Mouse (Mus musculus) 3T3-L1 (cell line): Measurements from ENCODE around the gene Ndufaf2.

Source experiments
- DNase-seq: peaks from one replicate; pipeline ENCODE4 v3.0.0-alpha.2; 2015; ENCODE audit warnings: low read depth, low spot score

Gene Ndufaf2

DNA sequence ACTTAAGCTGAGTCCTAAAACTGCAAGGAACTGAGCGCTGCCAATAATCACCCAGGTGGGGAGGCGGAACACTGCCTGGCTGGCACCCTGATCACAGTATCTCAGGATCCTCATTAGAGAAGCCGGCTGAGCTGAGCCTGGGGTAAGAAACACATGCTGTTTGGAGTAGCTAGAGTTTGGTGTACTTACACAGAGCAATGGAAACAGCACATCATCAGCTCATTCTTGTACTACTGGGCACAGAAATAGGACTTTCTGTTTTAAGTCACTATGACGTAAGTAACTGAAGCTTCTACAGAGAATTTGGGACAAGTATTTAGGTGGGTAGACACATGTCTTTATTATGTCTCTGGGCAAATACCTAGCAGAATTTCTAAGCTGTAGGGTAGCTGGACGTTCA, 72.4 kb downstream of the Ndufaf2 start:
- no peak for DNase-seq

DNA sequence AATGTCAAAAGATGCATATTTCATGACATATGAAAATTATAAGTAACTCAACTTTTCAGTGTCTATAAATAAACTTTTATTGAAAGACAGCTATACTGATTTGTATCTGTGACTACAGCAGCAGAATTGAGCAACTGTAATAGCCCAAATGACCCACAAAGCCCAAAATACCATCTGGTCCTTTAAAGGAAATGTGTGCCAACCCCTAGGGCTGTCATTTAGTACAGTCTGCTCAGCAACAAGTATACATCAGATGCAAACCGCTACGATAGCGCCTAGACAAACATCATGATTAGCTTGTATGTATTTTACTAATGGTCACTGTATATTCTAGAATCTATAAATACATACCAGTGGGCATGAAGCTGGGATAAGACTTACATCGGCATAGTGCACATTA, 74.3 kb downstream of the Ndufaf2 start:
- no peak for DNase-seq

DNA sequence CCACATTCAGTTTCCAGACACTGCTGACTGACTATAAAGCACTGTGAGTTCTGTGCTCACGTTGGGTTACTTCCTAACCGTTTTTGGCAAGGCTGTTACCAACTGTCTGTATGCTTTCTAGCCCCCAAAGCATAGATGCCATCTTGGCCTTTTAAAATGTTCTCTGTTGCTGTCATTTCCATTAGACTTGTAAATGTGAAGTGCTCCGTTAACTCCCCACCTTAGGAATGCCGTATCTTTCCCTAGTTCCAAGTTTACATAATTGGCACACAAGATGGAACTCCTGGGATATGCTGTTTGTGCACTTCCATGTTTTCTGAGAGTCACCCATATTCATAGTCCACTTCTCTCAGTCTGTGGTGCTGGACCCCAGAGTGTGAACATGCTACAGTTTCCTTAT, 80.5 kb downstream of the Ndufaf2 start:
- no peak for DNase-seq

DNA sequence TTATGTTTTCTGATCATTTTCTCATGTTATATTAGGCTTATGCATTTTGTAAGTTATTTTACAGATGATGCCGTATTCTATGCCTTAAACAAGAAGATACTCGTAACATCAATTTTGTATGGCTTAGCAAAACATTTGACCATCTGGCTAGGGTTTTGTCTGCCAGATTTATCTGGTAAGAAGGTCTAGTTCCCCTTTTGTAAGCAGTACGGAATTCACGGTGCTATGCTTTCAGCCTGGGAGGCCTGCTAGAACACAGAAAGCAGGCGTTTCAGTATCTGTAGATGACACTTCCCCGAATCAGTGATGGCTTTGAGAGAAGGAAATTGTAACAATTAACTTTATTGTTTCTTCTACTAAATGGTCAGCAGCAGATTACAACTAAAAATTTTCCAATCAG, 80.9 kb downstream of the Ndufaf2 start:
- no peak for DNase-seq

DNA sequence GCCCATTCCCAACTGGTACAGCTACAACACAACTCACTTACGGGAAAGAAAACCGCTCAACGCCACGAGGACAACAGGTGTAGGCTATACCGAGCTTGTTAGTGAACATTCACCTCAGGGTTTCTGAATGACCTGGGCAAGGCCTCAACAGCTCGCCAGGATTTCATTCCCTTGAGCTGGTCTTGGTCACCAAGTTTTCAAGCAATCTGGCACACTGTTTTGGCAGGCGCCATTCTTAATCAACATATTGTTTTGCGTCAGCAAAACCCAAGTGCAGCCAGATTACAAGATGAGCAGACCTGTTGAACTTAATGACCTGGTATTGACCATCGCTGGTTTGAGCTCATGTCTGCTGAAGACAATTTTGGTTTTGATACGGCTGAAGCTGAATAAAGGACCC, 88.3 kb downstream of the Ndufaf2 start:
- DNase-seq = no peak

DNA sequence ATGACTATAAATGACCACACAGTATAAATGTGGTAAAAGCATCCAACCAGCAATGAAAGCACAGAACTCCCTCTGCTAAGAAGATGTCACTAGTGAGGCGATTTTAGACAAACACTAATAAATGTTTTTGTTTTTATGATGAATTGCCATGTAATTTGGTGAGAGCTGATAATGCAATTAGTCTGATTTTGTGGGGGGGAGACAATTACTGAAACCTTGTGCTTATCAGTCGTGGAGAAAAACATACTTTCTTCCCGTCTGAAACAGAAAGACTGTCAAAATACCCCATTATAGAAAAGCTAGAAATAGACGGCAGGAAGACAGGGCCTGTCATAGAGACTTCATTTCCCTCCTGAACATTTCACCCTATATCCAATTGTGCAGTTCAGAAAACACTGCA, 89.3 kb downstream of the Ndufaf2 start:
- no peak for DNase-seq

DNA sequence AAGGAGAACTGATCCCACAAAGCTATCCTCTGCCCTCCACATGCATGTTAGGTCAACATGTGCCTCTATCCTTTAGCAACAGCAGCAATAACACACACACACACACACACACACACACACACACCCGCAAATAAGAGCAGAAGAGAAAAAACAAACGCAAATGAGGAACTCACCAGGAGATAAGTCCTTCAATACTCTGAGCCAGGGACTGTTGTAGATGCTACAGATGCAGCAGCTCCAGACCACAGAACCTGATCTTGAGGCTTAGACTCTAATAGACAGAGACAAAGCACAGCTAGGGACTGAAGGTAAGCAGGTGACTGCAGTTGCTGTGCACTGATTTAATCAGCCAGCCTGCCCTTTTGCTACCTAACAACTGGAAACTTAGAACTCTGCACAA, 92.4 kb downstream of the Ndufaf2 start:
- no peak for DNase-seq

DNA sequence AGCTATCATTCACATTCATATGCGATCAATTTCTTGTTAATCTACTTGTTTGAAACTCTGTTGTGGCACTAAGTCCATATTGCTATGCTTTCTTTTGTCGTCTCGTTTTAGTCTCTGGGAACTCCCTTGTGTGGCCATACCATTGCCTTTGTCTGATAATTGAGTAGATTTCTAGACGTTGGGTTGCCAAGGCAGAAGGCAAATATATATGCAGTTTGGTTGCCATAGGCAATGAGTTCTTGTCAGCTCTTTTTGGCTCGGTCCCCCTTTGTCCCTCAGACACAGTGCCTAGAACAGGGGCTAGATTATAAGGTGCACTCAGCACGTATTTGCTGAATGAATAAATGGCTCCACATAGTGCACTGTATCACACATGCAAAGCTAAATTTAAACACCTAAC, 94.1 kb downstream of the Ndufaf2 start:
- DNase-seq = no peak

DNA sequence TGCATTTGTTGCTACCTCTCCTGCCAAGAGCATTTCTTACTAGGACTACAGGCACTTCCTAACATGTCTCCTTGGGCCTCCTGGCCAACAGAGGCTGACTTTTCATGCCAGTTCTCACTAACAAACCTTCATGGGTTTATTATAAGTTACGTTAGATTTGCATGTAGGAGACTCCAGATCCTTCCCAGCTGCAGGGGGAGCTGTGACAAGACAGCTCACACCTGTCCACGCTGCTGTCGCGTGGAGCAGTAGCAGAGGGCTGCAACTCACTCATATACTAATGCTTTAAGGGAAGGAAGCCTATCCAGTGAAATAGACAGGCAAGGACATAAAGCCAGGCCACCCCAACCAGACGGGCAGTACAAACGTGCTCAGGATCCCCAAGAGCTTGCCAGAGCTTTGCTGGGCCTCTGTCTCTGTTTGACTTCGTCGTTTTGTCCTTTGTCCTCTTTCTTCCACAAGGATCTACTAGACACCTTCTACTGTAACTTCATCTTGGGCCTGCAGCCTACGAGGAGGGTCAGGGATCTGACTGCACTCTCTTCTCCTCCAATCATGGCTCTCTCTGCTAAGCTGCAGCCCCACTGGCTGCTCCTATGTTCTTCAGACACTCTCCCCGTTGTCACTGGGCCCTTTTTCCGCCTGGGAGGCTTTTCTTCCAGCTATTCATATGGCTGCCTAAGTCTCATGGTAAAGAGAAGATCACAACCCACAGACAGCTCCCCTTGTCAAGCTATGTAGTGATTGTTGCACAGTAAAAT, 94.9 kb downstream of the Ndufaf2 start:
- no peak for DNase-seq

DNA sequence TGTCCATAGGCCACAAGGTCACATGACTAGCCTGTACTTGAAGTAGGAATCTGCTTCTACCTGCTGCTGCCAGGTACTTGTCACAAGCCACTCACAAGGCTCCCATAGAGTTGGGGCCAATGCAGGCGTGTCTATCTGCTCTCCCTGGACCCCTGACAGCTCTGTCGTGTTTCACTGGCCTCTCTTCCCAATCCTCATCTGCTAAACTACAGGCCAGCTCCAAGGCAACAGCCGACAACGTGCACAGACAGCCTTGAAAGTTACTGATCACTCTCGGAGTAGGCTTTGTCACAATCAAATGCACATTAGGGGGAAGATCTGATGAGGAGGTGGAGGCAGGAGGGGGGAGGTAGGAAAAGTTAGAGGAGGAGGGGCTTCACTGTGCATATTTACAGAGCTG, 95.5 kb downstream of the Ndufaf2 start:
- DNase-seq = no peak

DNA sequence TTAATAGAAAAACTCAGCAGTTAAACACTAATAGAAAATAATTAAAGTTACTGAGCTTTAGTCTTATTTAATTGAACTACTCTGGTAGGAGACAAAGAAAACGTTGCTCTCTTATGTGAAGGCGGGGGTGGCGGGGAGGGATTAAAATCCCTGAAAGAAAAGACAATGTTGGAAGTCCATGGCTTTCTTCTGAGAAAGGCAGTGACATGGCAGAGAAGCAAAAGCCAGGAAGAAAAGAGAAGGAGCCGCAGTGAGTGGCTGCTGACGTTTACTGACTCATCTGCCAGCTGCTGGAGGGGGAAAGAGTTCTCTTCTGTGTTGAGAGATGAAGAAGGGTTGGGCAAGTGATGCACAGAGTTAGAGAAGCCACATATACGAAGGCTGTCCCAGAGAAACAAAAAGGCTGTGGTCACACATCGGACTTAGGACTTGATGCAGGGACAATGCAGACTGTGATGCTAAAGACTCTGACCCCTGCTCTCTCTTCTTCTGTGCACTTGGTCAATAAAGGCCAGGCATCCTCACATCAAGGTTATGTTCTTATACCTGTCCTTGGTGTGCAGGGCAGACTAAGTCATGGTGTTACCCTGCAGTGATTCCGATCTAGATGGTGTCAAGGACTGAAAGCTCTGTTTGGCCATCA, 97.4 kb downstream of the Ndufaf2 start:
- peak; percentile 2 for DNase-seq

DNA sequence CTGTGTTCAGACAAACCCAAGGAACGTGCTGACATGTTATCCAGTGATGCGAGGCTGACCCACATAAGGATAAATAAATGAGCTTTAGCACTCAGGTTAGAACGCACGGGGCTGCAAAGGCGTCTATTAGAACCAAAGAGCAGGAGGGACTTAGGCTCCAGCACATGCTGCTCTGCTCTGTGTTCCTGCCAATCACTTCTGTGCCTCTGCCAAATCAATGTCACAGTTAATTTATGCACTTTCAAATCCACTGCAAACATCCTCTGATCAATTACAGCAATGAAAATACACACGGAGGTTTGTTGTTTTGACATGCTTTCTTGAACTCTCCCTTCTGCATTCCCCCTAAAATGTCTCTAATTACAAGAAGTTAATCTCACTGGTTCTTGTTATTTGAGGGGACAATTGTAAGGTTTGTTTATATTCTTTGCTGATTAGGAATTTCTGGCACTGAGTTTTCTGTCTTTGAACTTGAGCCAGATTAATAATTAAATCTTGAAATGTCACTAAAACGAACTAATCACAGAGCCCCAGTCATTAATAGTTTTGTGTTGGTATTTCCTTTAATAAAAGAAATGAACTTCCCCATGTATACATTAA, 98.0 kb downstream of the Ndufaf2 start:
- no peak for DNase-seq

DNA sequence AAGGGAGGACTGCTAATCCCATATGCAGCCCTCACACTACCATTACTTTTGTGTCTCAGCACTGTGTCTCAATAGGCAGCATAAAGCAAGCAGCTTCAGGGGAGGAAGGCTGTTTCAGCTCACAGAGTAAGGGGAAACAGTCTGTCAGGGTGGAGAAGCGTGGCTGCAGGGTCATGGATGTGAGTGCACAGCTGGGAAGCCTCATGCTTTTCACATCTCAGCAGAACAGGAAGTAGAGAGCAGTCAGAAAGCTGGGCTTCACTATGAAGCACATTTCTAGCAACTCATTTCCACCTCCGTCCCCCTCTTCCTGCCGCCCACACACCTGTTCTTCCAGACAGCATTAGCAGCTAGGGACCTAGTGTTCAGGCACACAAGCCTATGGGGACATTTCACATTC, 101.5 kb downstream of the Ndufaf2 start:
- no peak for DNase-seq

DNA sequence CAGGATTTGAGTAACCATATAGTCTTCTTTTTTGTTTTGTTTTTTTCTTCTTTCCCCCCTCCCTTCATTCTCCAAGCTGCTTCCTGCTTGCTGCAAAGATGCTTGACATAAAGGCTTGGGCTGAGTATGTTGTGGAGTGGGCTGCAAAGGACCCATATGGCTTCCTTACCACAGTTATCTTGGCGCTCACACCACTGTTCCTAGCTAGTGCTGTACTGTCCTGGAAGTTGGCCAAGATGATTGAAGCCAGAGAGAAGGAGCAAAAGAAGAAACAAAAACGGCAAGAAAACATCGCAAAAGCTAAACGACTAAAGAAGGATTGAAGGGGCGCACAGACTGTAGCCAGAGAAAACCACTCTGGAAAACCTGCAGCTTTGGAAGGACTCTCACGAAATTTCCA, 111.1 kb downstream of the Ndufaf2 start:
- DNase-seq = no peak

DNA sequence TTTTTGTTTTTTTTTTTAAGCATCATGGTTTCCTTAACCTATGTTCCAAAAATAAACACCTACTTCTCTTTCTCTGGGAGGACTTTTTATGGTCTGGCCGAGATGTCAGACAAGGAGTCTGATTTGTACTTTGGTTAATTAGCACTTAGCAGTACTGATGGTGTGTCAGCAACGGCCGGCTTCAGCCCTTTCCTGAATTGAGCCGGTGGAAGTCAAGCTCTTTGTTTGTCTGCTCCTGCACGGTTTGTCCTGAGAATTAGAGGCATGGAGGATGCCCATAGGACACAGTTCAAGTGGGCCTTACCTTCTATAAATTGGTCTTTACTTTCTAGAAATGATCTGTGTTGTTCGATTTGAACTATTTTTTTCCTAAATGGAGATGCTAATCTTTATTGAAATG, 111.5 kb downstream of the Ndufaf2 start:
- no peak for DNase-seq

DNA sequence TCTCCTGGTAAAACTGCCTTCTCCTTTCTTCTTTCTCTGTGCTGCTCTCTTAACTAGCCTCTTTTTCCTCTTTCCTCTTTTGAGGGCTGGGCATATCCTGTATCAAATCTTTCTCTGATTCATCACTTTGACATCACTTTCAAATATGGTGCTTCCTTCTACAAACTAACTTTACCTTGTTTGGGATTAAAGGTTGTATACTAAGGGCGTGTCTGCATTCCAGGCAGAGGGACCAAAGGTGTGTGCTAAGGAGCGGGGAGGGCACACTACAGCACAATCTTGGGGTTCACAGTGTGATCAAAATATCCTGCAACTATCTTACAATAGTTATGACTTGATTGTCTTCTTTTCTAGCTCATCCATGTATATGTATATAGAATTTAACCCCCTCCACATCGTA, 112.4 kb downstream of the Ndufaf2 start:
- no peak for DNase-seq

DNA sequence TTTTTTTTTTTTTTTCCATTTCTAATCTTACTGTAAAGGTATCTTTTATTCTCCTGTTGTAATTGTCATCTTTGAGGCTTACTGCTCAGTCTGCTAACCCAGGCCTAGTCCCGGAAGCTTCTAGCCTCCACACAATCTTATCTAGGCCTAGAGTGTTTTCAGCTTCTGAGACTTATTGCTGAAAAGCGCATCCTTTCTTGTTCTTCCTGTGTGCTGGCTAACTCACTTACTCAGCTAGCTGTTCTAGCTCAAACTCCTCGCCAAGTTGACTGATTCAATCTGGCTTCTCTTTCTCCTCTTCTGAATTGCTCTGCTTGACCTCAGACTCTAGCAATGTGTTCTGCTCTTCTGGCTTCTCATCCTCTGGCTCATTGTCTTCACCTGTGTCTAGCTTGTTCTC, 112.8 kb downstream of the Ndufaf2 start:
- DNase-seq = peak; percentile 31

DNA sequence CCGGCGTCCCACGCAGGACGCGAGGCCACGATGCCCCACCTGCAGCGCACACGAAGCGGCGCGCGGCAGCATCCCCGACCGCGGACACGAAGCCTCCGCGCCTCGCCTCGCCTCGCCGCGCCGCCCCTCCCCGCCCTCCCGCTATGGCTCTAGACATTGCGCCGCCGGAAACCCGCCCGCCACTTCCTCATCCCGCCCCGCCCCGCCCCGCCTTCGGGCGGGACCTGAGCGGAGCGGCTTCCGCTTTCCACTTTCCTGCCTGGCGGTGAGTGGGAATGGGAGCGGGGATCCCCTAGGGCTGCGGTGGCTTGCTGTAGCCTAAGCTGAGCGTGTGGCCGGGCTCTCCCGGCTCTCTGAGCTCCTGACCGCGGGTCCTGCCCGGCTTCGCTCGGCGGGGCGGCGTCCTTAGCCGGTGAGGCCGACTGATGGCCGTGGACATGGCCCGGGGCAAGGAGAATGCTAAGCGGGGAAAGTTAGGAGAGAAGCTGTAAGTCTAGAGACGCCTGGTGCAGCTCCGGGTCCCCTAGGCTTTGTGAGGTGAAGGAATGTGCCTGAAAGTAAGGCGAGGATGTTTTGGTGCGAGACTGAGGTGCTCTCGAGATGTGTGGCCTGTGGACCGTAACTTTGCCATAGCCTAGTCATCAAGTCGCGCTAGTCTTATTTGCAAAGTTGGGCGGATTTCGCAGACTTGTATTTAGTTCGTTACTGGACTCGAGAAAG, 114.0 kb downstream of the Ndufaf2 start, which contains the start of gene Smim15:
Gene Smim15, plus strand, starts transcription at position 225 of the 720 bp plus-strand sequence.
- peak; percentile 80 for DNase-seq

DNA sequence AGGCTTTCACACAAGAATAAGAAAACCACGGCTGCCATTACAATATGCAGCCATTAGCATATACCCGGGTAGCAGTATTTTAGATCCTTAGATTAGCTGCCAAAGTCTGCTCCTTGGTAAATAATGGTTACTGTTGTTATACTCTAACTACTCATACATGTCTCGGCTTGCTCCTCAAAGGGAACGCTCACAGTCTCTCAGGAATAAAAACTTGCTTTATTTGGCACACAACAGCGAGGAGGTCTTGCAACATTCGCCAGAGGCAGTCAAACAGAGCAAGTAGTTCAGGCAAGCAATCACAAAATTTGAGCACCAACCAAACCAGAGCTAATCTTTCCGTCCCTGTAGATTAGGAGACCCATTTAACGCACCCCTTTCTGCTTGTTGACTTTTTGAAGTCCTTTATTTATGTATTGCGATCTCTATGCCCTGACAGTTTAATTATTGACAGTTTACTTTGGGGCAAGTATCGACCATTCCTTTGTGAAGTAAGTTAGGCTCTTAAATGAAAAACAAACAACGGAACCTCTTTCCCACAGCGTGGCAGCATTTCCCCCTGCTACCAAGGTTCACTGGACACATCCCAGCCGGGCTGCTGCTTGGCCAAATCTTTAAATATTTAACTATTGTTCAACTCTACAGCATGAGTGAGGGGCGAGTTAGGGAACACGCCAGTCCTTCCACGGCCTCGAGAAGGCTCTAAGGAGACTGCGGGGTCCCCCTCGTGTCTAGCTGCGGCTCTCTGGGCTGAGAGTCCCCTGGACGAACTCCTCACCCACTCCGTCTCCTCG, 114.8 kb downstream of the Ndufaf2 start:
- DNase-seq = peak; percentile 72

DNA sequence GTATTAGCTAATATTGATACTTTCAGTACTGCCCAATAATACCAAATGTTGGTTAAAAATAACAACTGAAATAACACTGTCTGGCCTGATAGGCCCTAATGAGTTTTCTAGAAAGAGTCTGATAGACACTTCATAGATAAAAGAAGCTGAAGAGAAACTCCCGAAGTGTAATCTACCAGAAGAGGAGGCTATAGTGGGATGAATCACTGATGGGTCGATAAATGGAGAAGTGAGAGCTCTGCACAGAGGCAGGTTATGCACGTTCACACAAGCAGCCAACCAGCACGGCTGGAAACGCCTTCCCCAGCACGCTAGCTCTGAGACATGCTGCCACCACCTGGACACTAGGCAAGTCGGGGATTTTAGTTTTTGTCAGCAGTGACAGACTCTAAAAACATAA, 117.1 kb downstream of the Ndufaf2 start:
- DNase-seq = peak; percentile 78

DNA sequence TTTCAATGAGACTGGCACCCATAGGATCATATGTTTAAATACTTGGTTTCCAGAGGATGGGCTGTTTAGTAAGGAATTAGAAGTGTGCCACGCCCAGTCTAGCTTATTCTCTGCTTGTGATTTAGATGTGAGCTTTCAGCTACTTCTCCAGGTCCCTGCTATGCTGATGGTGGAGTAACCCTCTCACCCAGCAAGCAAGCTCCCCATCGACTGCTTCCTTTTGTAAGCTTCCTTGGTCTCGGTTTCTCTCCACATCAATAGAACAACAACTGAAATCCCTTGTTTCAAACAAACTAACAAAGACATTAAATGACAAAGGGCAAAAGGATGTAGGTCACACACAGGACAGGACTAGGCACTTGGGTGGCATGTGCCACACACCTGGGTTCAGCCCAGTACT, 118.0 kb downstream of the Ndufaf2 start:
- no peak for DNase-seq

DNA sequence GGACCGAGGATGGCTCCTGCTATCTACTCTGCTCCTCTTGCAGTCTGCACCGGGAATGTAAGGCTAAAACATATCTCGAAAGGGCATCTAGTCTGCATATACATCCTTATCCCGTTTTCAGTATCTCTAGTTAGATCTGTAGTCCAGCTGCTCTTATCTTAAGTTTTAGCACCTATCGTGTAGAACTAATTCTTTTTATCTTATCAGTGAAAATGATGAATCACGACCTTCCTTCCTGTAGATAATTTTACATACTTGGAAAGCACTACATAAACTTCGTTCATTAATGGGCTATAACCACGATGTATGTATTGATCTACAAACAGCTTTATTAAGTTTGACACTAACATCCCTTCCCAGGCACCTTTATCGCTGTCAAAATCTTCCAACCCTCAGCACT, 118.5 kb downstream of the Ndufaf2 start:
- DNase-seq = no peak
